Mouse (Mus musculus): Measurements from ENCODE around the gene Xlr5c.
"Not testable (repeated sequence)": the region's sequence is repeated elsewhere in the genome, so short reads cannot be mapped to it uniquely, and the experiment has no call there.

GRCm38 (mm10) chrX:73265270-73265669 lies 27.5 kb downstream of the Xlr5c start, which contains the start of gene Xlr3c:
- TF ChIP-seq CTCF (conservative IDR thresholded peaks at IDR 0.05; ENCODE audit: low read length); POU5F1 (IDR thresholded peaks at IDR 0.05; ENCODE audit: borderline replicate concordance, low read length); NANOG (IDR thresholded peaks at IDR 0.05; ENCODE audit: borderline replicate concordance, low read length): not testable (repeated sequence)
